Mouse (Mus musculus) testis, adult 2 months (tissue): ENCODE data around the gene Fermt3. TPM values are rescaled to one million over a fixed set of nuclear protein-coding genes. Genes with fewer than 3 reads are reported as not detected.

Source experiments
- H3K27ac ChIP-seq: fragments of 200-500 bp; 2 replicates; pipeline ENCODE4 v1.5.1; 2012; ENCODE audit warnings: low read depth, low read length; ENCODE audit not compliant: control insufficient read depth, insufficient read depth
- H3K27me3 ChIP-seq: fragments of 200-500 bp; 2 replicates; pipeline ENCODE4 v1.6.1; 2012; ENCODE audit warnings: mild to moderate bottlenecking, low read length, moderate library complexity; ENCODE audit not compliant: control insufficient read depth, insufficient read depth
- H3K36me3 ChIP-seq: fragments of 200-500 bp; 2 replicates; pipeline ENCODE4 v1.6.1; 2012; ENCODE audit warnings: mild to moderate bottlenecking, low read length; ENCODE audit not compliant: control insufficient read depth, insufficient read depth
- H3K4me1 ChIP-seq: fragments of 200-500 bp; 2 replicates; pipeline ENCODE4 v1.6.1; 2012; ENCODE audit warnings: low read length; ENCODE audit not compliant: control insufficient read depth, insufficient read depth
- H3K4me3 ChIP-seq: fragments of 200-500 bp; 2 replicates; pipeline ENCODE4 v1.5.1; 2012; ENCODE audit warnings: low read depth, mild to moderate bottlenecking, low read length, moderate library complexity, mixed read lengths; ENCODE audit not compliant: control insufficient read depth
- CTCF ChIP-seq: fragments of 200-500 bp; IDR thresholded peaks from 2 replicates; pipeline ENCODE4 v1.5.1; 2012; ENCODE audit warnings: low read depth, mild to moderate bottlenecking, inconsistent platforms, low read length, moderate library complexity; ENCODE audit not compliant: control insufficient read depth, insufficient read depth, insufficient replicate concordance
- POLR2A ChIP-seq: fragments of 200-500 bp; IDR thresholded peaks from 2 replicates; pipeline ENCODE4 v1.6.1; 2012; ENCODE audit warnings: low read depth, mild to moderate bottlenecking, inconsistent platforms, low read length, moderate library complexity; ENCODE audit not compliant: control insufficient read depth
- polyA plus RNA-seq: library from polyadenylated mRNA; depleted of rRNA; stranded (reverse); fragments of >200 nt; gene quantifications from 2 replicates; pipeline ENCODE4 v1.2.3, GENCODE M21; 2012

Fermt3 gene
- polyA plus RNA-seq, 1 experiment = 1.3 TPM

- TF ChIP-seq CTCF = no peak
- no peak for TF ChIP-seq POLR2A
- Histone ChIP-seq H3K36me3 (peaks cover 1% of the 10 kb centered on the region; the same call in 1 of the 2 replicates), H3K4me3 (no peak overlapping the region), H3K4me1 (peaks cover 13% of the 10 kb centered on the region), H3K27me3 (no peaks in the 10 kb centered on the region), H3K27ac (no peak overlapping the region)
Measured at GRCm38 (mm10) chr19:6985951-6986708, 33.1 kb downstream of the Fermt3 start.

- H3K36me3 ChIP-seq = peaks cover 1% of the 10 kb centered on the region; the same call in 1 of the 2 replicates
- H3K4me1 ChIP-seq = peaks cover 15% of the 10 kb centered on the region
- H3K27ac ChIP-seq = no peak overlapping the region
- H3K4me3 ChIP-seq = no peak overlapping the region
- H3K27me3 ChIP-seq = no peaks in the 10 kb centered on the region
- TF ChIP-seq CTCF (no peak), POLR2A (no peak)
Measured at GRCm38 (mm10) chr19:6985300-6985699, 34.0 kb downstream of the Fermt3 start.

GRCm38 (mm10) chr19:6983621-6984020 is 35.6 kb downstream of the Fermt3 start:
- H3K27me3 ChIP-seq = no peaks in the 10 kb centered on the region
- H3K4me3 ChIP-seq = no peak overlapping the region
- H3K4me1 ChIP-seq = peaks cover 26% of the 10 kb centered on the region
- H3K27ac ChIP-seq = no peak overlapping the region
- no peak for TF ChIP-seq POLR2A
- TF ChIP-seq CTCF = no peak
- H3K36me3 ChIP-seq = no peaks in the 10 kb centered on the region; the same call in 1 of the 2 replicates

- Histone ChIP-seq H3K27me3 (no peaks in the 10 kb centered on the region), H3K4me1 (peaks cover 18% of the 10 kb centered on the region), H3K4me3 (no peak overlapping the region), H3K27ac (no peak overlapping the region), H3K36me3 (no peaks in the 10 kb centered on the region; the same call in 1 of the 2 replicates)
- TF ChIP-seq CTCF = no peak
- no peak for TF ChIP-seq POLR2A
Measured at GRCm38 (mm10) chr19:6981465-6981864, 37.8 kb downstream of the Fermt3 start.

- Histone ChIP-seq H3K4me1 (peaks cover 25% of the 10 kb centered on the region), H3K36me3 (no peaks in the 10 kb centered on the region; the same call in 1 of the 2 replicates), H3K4me3 (peak within 1 kb of the TSS; percentile 97), H3K27ac (peak within 1 kb of the TSS; percentile 95), H3K27me3 (no peaks in the 10 kb centered on the region)
- TF ChIP-seq CTCF (no peak), POLR2A (peak; percentile 91)
Measured at GRCm38 (mm10) chr19:6980381-6981093, 38.7 kb downstream of the Fermt3 start, which contains the start of gene Fkbp2. TSS of gene Fkbp2 (minus strand) at chr19:6980501.

GRCm38 (mm10) chr19:6979486-6980380 is 39.5 kb downstream of the Fermt3 start:
- H3K4me1 ChIP-seq = peaks cover 27% of the 10 kb centered on the region
- TF ChIP-seq CTCF (peak; percentile 55), POLR2A (no peak)
- no peaks in the 10 kb centered on the region for H3K27me3 ChIP-seq
- peak overlapping the region; percentile 79 for H3K27ac ChIP-seq
- peak overlapping the region; percentile 97 for H3K4me3 ChIP-seq
- H3K36me3 ChIP-seq = no peaks in the 10 kb centered on the region; the same call in 1 of the 2 replicates
